ENCODE assay signal across 10 mouse cellular contexts in genomic region chr3:85339269-85339820, GRCm38 (mm10).
DNase-seq lines count a peak whose midpoint lies in the region; ATAC-seq and TF ChIP-seq lines count a peak whose summit lies in the region.
"Had no signal": no experiment of that assay in that cellular context is flagged by ENCODE, and none has a peak within 500 bp of the region (broad histone marks: within the 10 kb centered on the region; RNA-seq: fewer than 3 reads in every experiment).

No protein-coding gene starts in this region.

- no peaks in the 10 kb centered on the region for H3K9me3 ChIP-seq in lung, postnatal 0 days (ENCODE audit: low read length)
- no peaks in the 10 kb centered on the region for H3K9me3 ChIP-seq in heart, postnatal 0 days (replicated peaks; ENCODE audit: control insufficient read depth, low read length)
- no peaks in the 10 kb centered on the region for H3K9me3 ChIP-seq in neural tube, embryonic 15.5 days (replicated peaks)
- H3K9me3 ChIP-seq: embryonic facial prominence, embryonic 10.5 days; limb, embryonic 12.5 days had no signal

- no peak overlapping the region for H3K27ac ChIP-seq in lung, postnatal 0 days (ENCODE audit: low read length)
- H3K27ac ChIP-seq in heart, postnatal 0 days (ENCODE audit: low read depth), result peak overlapping the region; percentile 67
- peak overlapping the region; percentile 71; the same call in 1 of the 2 replicates for H3K27ac ChIP-seq in neural tube, embryonic 15.5 days (replicated peaks)
- H3K27ac ChIP-seq: embryonic facial prominence, embryonic 10.5 days; limb, embryonic 12.5 days had no signal

- no peak overlapping the region for H3K9ac ChIP-seq in lung, postnatal 0 days (replicated peaks; ENCODE audit: low read depth)
- H3K9ac ChIP-seq in heart, postnatal 0 days (replicated peaks; ENCODE audit: low read depth, low read length), result no peak overlapping the region
- no peak overlapping the region for H3K9ac ChIP-seq in neural tube, embryonic 15.5 days (replicated peaks)
- H3K9ac ChIP-seq: limb, embryonic 12.5 days had no signal

- no peak for TF ChIP-seq EP300 in lung, postnatal 0 days (IDR thresholded peaks at IDR 0.05)
- no peak for TF ChIP-seq EP300 in heart, postnatal 0 days (IDR thresholded peaks at IDR 0.05; ENCODE audit: low read depth)

- no peaks in the 10 kb centered on the region for H3K27me3 ChIP-seq in lung, postnatal 0 days (replicated peaks; ENCODE audit: insufficient read depth, low read length)
- H3K27me3 ChIP-seq in heart, postnatal 0 days (ENCODE audit: control insufficient read depth, insufficient read depth, low read length), result no peaks in the 10 kb centered on the region
- no peaks in the 10 kb centered on the region for H3K27me3 ChIP-seq in neural tube, embryonic 15.5 days (replicated peaks)

- peak; percentile 19 for DNase-seq in adrenal gland, adult 8-10 months
- no peak for DNase-seq in adrenal gland, postnatal 36 days
- DNase-seq in lung, postnatal 10 days, result peak; percentile 3
- no peak for DNase-seq in lung, postnatal 0 days (ENCODE audit: low spot score)
- peak; percentile 73 for DNase-seq in heart, postnatal 0 days (ENCODE audit: low spot score)
- no peak for DNase-seq in thymus, adult 18-20 months
- DNase-seq in urinary bladder, postnatal 4 days (ENCODE audit: low spot score in 2 of 2), result no peak

- H3K36me3 ChIP-seq in lung, postnatal 0 days (ENCODE audit: insufficient read depth, low read length), result no peaks in the 10 kb centered on the region
- no peaks in the 10 kb centered on the region for H3K36me3 ChIP-seq in heart, postnatal 0 days (replicated peaks; ENCODE audit: control insufficient read depth, insufficient read depth, low read length)
- H3K36me3 ChIP-seq in neural tube, embryonic 15.5 days, result no peaks in the 10 kb centered on the region
- H3K36me3 ChIP-seq: embryonic facial prominence, embryonic 10.5 days; limb, embryonic 12.5 days had no signal

- ATAC-seq in lung, postnatal 0 days, result no peak
- peak; percentile 77 for ATAC-seq in heart, postnatal 0 days (ENCODE audit: insufficient read depth, low read depth)
- ATAC-seq in neural tube, embryonic 15.5 days (ENCODE audit: low FRiP score), result 0 out of 2 replicates have a peak, but pooled peaks have one; percentile 77

- no peak for TF ChIP-seq CTCF in lung, postnatal 0 days (IDR thresholded peaks at IDR 0.05)
- no peak for TF ChIP-seq CTCF in heart, postnatal 0 days (IDR thresholded peaks at IDR 0.05; ENCODE audit: low read depth)

- no peak overlapping the region for H3K4me3 ChIP-seq in lung, postnatal 0 days (ENCODE audit: low read depth, low read length)
- no peak overlapping the region for H3K4me3 ChIP-seq in heart, postnatal 0 days (ENCODE audit: low read depth, low read length)
- H3K4me3 ChIP-seq in neural tube, embryonic 15.5 days (replicated peaks), result no peak overlapping the region
- H3K4me3 ChIP-seq: embryonic facial prominence, embryonic 10.5 days; limb, embryonic 12.5 days had no signal

- no peak overlapping the region for H3K4me2 ChIP-seq in lung, postnatal 0 days (replicated peaks; ENCODE audit: low read depth, low read length)
- H3K4me2 ChIP-seq in heart, postnatal 0 days (ENCODE audit: low read depth, low read length), result peak overlapping the region; percentile 19; the same call in 1 of the 2 replicates
- no peak overlapping the region for H3K4me2 ChIP-seq in neural tube, embryonic 15.5 days
- H3K4me2 ChIP-seq: limb, embryonic 12.5 days had no signal

- WGBS in lung, postnatal 0 days, result 83% methylated on average over 10 of the region's 10 CpGs
- WGBS in heart, postnatal 0 days, result 38% methylated on average over 10 of the region's 10 CpGs
- 58% methylated on average over 10 of the region's 10 CpGs for WGBS in neural tube, embryonic 15.5 days

- H3K4me1 ChIP-seq in lung, postnatal 0 days (ENCODE audit: insufficient read depth, low read depth, low read length), result no peaks in the 10 kb centered on the region
- H3K4me1 ChIP-seq in heart, postnatal 0 days (ENCODE audit: control insufficient read depth, insufficient read depth), result peaks cover 19% of the 10 kb centered on the region; the same call in 1 of the 2 replicates
- H3K4me1 ChIP-seq in neural tube, embryonic 15.5 days, result peaks cover 24% of the 10 kb centered on the region

Comparison
In these comparisons a context has a peak if more than half of its experiments do, and no peak if none do; other contexts are left out.
1. DNase-seq: peak in adrenal gland, adult 8-10 months (single experiment), lung, postnatal 10 days (single experiment) and heart, postnatal 0 days (single experiment); none in adrenal gland, postnatal 36 days (0 of 2), lung, postnatal 0 days (single experiment), thymus, adult 18-20 months (0 of 2) and urinary bladder, postnatal 4 days (0 of 2).